Mouse (Mus musculus): ENCODE measurements at regions not wholly inside any gene's neighbourhood (a gene's known extent, or its start where the extent isn't known, plus 50 kb on each side); places are given as distances from the start of the nearest gene placed in this dataset.
"Not testable (repeated sequence)": the region's sequence is repeated elsewhere in the genome, so short reads cannot be mapped to it uniquely, and the experiment has no call there.

DNA sequence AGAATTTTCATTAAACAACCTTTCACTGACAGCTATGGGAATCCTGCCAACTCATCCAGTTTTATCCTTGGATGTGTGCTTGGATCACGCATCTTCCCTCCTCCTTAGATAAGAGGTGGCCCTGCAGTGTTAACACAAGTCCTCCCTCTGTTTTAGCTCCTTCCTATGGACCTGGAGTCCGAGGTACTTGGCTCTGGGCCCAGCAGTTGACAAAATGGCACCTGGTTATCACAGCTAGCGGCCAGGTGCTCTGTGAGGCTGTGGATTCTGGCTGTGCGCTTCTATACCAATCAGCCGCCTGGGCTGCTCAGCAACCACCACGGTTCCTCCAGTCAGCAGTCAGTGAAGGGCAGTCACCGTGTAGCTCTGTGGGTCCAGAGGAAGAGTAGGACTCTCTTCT lies 157.4 kb downstream of the Prdm2 start:
- no peak for DNase-seq (ENCODE audit: low spot score in 2 of 2)

DNA sequence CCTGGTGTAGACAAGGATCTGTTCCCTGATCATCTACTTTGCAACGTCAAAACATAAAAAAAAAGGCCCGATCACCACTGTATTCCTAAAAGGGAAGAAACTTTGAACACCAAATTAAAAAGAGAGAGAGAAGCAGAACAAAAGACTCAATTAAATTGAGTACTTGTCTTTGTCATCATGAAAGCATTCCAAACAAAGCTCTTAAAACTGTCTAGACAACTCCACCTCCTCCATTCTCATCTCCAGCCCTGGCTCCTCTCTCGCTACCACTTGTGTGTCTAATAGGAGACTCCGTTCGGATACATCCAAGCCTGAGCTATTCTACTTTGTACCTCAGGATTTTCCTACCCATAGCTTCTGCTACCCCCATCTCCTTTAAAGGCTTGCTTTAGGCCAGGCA lies 159.8 kb downstream of the Prdm2 start:
- no peak for DNase-seq (ENCODE audit: low spot score in 2 of 2)

DNA sequence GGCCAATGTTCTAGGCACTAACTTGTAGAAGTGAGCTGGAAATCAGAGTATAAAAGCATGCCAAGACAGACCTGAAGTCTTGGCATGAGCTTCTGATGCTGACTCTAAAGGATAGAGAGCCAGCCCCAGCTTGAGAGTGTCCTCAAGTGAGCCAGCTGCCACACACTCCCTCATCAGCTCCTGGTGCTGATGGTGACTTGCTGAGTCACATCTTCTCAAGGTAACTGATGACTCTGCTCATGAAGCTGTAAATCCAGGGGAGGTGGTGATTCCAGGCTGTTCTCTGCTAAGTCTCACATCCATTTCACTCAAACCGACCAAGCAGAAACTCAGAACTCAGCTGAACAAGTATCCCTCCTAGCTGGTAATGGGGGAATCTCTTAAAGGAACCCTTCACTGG lies 161.6 kb downstream of the Prdm2 start:
- DNase-seq (ENCODE audit: low spot score in 2 of 2), result no peak

DNA sequence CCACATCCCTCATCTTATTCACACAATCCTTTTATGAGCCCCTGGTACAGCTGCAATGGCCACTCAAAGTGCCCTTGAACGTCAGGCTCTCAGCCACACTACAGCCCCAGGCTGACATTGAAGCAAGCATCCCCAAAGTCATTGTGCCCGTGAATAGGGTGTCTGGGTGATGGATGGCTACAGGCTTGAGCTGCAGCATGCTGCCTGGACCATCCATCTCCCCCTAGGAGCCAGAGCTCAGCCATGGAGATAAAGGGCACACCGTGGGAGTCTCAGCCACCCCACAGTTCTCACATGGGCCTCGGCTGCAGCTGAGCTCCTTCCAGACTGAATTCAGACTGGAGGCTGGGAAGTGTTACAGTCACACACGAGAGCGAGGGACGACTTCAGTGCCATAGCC lies 167.6 kb downstream of the Prdm2 start:
- DNase-seq (ENCODE audit: low spot score in 2 of 2), result no peak

DNA sequence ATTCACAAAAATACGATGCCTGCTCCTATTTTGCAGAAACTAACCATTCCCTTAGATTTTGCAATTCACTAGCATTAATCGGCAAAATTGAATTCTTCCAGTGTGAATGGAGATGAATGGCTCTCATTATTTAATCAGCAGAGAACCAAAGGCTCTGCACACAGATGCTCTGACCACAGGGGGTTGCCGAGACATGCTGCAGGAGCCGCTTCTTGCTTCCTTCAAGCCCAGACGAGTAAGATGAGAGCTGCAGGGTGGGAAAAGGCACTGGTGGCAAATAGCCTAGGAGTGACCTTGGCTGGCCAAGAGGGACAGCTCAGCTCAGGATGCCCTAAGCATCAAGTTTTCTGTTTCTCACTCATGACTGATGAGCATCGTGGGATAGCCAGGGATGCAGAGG lies 170.0 kb downstream of the Prdm2 start:
- DNase-seq (ENCODE audit: low spot score in 2 of 2), result no peak

DNA sequence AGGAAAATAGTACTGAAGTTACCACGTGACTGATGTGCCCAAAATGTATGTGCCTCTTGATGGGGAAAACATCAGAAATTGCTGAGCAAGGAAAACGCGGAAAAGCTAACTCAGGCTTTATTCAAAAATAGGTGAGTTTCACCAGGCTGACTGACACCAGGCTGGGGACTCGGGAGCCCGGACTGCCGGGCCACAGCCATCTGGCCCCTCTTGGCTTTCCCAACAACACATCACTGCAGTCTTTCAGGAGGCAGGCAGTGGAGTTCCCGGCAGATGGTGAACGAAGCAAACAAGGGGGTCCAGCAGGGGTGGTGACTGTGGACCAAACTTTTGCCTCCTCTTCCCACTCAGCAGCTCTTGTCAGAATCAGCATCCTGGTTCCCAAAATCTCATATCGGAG lies 174.2 kb downstream of the Prdm2 start:
- no peak for DNase-seq (ENCODE audit: low spot score in 2 of 2)

DNA sequence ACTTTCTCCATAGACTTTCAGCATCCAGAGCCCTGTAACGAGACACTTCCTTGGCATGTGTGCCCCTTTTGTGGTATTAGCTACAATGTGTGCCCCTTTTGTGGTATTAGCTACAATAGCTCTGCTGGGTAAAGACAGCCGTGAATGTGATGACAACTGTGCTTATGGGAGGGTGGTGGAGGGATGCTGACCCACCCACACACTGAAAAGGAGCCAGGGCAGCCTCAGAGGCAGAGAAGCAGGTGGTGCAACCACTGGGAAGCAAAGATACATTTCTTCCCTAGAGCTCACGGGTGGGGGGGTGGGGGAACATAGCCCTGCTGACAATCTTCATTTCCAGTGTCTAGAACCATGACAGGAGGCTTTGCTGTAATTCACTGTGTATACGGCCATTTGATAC lies 176.1 kb downstream of the Prdm2 start:
- DNase-seq (ENCODE audit: low spot score in 2 of 2), result no peak

DNA sequence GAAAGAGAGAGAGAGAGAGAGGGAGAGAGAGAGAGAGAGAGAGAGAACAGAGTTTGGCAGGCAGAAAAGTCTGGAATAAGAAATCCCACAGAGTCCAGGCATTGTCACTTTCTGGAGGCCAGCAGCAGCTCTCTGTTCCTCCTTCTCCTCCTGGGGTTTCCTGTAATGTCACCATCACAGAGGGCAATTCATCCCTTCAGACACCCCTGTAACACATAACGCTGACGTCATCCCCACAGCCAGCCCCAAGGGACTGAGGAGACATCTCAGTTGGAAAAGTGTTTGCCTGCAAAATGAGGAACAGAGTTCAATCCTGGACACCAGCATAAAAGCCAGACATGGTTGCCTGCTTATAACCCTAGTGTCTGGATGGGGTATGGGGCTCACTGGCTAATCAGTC lies 177.7 kb downstream of the Prdm2 start:
- not testable (repeated sequence) for DNase-seq (ENCODE audit: low spot score in 2 of 2)

DNA sequence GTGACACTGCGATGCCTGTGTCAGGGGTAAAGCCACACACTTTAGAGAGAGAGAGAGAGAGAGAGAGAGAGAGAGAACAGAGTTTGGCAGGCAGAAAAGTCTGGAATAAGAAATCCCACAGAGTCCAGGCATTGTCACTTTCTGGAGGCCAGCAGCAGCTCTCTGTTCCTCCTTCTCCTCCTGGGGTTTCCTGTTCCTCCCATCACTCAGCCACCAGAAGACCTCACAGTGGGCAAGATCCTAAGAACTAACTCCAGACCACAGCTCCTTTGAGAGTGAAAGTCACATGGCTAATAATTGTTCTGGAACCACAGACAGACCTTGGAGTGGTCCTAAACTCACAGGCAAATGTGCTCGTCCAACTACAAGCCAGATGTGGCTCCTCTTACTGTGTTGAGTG lies 178.5 kb downstream of the Prdm2 start:
- not testable (repeated sequence) for DNase-seq (ENCODE audit: low spot score in 2 of 2)

DNA sequence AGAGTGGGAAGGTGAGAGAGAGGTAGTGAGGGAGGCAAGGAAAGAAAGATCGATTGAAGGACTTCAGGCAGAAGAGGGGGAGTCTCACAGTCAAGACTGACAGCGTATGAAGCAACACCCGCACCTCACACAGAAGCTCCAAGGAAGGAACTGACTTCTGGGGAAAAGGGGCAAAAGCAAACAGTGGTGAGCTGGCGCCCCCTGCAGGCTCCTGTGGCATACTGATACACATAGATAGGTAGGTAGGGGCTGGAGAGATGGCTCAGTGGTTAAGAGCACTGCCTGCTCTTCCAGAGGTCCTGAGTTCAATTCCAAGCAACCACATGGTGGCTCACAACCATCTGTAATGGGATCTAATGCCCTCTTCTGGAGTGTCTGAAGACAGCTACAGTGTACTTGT lies 183.0 kb downstream of the Prdm2 start:
- DNase-seq (ENCODE audit: low spot score in 2 of 2), result not testable (repeated sequence)

DNA sequence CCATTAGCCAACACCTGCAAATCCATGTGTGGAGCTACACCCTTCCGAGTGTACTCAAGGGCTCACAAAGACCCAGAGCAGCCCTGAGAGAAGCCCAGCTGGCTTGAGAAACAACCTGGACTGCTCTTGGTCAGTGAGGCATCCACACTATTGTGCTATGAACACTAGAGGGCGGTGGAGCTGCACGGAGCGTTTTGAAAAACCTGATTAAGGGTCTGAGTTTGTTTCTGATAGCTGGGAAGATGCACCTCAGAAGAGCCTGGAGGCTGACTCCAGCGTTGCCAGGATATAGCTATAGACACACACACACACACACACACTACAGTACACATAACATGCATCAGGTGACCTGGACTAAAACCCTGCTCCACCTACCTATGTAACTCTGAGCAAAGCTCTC lies 185.5 kb downstream of the Prdm2 start:
- DNase-seq (ENCODE audit: low spot score in 2 of 2), result peak; percentile 77 to 80

DNA sequence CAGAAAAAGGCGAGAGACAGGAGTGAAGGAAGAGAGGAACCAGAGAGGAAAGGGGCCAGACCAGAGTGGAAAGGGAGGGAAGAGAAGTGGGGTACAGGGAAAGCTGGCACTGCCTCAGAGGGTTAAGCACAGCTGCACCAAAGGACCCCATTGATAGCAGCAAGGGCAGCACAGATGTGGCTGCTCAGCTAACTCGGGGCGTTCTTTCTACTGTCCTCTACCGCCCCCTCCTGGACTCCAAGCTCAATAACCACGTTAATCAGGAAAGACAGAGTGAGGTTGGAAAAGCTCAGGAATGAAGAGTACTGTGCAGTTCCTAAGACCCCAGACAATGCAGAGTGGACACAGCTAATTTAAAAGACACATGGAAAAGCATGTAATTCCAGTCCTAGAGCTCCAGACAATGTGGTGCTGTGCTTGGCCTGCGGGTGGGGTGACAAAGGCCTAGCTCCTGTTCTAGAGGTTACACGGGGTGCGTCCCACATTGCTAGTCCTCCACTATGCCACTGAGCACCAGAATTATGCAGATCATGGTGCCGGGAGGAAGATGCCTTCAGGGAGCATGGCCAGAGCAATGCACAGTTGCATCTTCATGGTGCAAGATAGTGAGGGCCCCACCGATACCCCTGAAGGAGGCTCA lies 191.4 kb downstream of the Prdm2 start:
- DNase-seq (ENCODE audit: low spot score in 2 of 2), result peak; percentile 75 to 76

DNA sequence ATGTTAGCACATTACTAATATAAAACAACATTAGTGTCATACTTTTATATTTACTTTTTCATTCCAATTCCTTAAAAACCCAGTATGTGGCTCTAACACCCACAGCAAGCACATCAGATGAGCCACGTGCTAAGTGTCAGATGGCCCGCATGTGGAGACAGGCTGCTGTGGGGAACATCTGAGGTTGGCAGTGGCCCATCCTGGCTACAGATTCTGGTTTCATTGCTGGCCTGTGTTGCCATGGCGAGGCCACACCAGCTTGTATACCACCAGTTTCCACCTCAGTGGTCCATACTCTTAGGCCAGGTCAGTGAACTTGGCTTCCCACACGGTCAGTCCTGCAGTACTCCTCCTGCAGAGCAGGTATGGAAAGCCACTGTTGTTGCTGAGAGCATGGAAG lies 192.1 kb downstream of the Prdm2 start:
- DNase-seq (ENCODE audit: low spot score in 2 of 2), result no peak

DNA sequence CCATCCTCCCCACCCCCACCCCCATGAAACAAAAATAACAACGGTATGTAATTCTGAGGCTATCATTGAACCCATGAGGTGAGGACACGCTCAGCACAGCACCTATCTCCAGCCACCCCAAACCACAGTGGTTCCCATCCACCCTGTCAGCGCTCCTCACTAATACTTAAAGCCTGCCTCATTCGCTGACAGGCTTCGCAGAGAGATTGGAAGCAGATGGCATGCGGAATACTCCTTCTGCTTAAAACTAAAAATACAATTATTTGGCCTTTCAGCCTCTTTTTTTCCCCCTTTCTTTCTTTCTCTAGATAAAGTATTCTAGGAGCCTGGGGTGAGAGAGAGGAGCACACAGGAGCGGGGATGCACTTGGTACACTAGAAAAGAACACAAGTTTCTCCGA lies 199.9 kb downstream of the Prdm2 start:
- no peak for DNase-seq (ENCODE audit: low spot score in 2 of 2)

DNA sequence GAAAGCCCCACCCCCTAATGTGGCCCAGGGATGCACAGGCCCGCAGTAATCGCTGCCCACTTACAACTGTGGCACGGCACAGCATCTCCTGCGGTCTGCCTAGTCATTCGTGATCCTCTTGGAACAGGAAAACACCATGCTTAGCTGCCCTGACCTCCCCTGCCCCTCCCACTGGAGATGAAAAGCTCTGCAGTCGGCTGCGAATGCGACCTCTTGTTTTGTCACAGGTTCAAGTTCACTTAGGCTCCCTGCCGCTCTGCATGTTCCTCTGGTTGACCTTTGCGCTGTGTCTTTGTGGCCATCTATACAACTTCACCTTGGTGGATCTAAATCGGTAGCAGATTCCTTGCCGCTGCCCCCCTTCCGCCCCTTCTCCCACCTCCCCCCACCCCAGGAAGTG lies 210.8 kb downstream of the Prdm2 start:
- DNase-seq (ENCODE audit: low spot score in 2 of 2), result no peak

DNA sequence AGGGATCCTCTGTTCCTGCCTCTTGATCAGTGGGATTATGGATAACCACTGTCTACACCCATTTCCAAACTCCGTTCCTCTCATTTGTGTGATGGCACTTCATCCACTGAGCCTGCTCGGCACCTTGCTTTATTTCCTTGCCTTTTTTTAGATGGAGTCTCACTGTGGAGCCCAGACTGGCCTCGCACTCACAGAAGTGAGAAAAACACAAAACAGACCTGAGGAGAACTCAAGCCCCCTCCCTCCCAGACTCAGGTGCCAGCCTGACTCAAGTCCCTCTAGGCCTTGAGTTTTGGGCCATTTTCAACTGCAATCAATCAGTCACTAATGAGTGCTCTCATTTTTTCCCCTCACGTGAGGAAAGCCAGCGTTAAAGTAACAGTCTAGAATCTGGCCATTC lies 211.3 kb downstream of the Prdm2 start:
- DNase-seq (ENCODE audit: low spot score in 2 of 2), result no peak

DNA sequence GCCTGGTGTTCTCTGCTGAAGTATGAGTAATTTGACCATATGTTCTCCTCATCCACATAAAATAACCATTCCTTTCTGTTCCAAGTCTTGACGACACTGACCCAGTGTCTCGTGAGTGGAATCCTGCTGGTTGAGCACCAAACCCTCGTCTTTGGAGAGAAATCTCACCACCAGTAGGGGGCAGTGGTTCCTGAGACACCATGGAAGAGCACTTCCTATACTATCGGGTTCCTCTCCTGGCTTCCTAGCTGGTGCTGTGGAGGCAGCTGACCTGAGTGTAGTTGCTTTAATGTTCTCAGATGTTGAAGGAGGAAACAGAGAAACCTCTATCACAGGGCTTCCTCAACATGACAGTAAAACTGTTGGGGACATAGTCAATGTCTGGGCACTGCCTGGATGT lies 216.4 kb downstream of the Prdm2 start:
- DNase-seq (ENCODE audit: low spot score in 2 of 2), result no peak

DNA sequence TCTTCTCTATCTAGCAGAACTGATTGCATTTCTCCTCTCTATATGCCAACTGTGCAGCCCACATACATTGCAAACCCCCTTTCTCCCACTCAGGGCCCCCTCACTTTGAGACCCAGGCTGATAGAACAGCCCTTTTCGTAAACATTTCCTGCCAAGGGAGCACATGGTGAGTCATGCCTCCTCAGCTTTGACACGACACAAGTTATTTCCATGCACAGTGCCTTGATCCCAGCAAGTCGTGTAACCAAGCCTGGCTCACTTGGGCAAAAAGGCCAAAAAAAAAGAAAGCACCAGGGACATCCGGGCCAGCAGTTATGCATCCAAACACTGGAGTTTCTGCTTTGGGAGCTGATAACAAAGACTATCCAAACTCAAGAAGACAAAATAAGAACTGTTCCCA lies 221.4 kb downstream of the Prdm2 start:
- no peak for DNase-seq (ENCODE audit: low spot score in 2 of 2)

DNA sequence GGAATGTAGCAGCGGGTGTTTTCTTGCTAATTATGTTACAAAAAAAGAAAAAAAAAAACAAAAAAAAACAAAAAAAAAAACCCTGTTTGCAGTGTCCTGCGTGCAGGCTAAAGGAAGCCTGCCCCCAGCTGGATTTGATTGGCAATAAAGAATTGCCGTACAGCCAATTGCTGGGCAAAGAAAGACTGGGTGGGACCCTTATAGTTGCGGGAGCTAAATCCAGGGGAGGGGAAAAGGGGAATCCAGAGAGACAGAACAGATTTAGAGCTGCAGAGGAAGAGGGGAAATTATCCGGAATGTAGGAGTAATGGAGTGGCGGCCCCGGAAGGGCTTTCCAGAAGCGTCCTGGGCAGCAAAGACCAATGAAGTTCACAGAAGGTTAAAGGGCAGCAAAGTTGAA lies 223.6 kb downstream of the Prdm2 start:
- DNase-seq (ENCODE audit: low spot score in 2 of 2), result no peak

DNA sequence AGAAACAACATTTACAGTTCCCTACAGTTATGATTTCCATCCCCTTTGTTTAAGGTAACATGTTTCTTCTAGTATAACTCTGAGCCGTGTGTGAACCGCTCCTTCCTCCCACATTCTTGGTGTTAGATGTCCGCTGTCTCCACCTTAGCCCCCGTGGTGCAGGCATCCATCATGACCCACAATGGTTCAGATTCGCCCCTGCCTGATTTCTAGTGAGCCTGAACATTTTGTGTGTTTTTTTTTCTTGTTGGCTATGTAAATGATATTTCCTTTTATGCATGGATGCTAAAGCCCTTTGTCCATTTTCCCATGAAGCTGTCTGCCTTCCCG lies 229.5 kb downstream of the Prdm2 start:
- no peak for DNase-seq (ENCODE audit: low spot score in 2 of 2)

DNA sequence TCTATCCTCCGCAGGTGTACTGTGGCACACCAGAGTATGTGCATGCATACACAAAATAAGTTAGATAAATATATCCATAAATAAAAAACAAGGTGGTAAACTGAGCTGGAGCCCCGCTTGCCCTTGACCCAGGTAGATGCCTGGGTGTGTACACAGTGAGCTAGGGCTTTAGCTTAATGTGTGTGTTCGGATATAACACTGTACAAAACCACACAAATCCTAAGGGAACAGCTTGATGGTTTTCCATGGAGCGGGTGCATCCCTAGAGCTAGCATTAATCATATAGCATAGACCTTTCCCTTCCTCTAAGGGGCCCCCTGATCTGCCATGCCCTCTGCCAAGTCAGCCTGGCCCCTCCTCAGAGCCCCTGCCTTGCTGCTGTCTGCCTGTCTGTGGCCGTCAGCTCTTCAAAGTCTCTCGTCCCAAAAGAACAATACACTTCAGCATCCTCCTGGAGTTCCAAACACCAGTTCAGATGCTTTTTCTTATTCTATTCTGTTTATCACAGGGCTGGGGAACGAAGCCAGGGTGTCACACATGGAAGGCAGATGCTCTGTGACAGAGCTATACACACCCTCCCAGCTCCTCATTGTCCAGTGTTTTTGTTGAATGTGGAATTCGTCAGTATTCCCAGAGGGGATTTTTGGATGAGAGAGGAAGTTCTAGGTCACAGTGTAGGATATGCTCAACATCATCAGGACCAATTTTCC lies 230.1 kb downstream of the Prdm2 start:
- no peak for DNase-seq (ENCODE audit: low spot score in 2 of 2)

DNA sequence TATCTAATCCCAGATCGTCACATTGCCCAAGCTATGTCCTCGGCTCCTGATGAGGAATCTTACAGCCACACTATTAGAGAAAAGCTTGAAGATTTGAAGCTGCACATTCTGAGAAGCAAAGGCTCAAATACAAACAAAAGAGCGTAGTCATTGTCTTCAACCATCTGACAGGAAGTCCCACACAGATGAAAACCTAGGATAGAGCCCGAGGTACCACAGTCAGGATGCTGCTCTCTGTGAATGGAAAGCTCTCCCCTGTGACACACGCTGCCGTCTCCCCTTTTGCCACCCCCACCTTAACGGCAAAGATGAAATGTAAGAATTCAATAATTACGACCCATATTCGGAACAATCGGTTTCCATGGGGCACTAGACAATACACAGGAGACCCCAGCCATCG lies 237.2 kb downstream of the Prdm2 start:
- DNase-seq (ENCODE audit: low spot score in 2 of 2), result no peak

DNA sequence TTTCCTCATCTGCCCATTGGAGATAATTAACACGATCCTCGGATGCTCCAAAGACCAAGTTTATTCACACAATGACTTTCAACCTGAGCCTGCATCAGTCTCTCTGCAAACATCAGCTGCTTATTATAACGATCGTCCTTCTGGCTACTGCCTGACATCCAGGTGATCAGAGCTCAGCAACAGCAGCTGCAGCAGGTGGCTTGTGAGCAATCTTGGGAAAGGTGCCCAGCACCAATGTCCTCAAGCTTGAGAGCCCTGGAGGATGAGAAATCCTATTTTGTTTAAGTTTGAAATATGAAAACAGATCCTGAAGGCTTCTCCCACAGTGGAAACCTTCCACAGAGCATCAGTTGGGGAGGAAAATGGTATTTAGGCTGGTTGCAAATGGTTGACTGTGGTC lies 242.8 kb downstream of the Prdm2 start:
- DNase-seq (ENCODE audit: low spot score in 2 of 2), result peak in 1 of 2 experiments; percentile 12

DNA sequence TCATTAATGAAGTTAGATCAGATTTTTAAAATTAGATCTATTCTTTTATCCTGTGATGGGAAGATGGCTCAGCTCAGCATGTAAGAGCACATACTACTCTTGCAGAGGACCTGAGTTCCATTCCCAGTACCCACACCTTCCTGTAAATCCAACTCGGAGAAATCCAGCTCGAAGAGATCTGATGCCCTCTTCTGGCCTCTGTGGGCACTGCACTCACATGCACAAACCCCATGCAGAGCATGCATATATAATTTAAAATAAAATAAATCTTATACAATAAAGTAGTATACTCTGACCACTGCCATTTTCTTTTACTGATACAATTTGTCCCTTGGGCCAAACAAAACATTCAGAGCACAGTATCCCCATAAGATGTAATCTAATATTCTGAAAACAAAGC lies 245.2 kb downstream of the Prdm2 start:
- DNase-seq (ENCODE audit: low spot score in 2 of 2), result no peak
